Mouse (Mus musculus): Measurements from ENCODE around the gene Sephs1.
"Not testable (repeated sequence)": the region's sequence is repeated elsewhere in the genome, so short reads cannot be mapped to it uniquely, and the experiment has no call there.

Gene Sephs1

DNA sequence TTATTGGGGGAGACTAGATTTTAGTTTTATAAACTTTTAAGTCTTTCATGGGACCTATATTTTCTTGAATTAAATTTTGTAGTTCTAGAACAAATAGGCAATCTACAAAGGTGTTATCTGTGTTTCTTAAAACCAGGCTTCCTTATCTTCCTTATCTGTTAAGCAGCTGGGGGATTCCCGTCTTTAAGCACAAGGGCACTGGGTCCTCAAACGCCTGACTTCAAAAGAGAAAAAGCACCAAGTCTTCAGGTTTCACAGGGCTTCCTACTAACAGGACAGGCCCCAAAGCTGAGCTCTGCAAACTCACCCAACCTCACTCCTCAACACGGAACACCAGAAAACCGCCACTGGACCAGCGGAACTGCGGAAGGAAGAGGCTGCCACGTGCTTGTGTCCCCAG is 26.6 kb downstream of the Sephs1 start:
- no peak for DNase-seq (ENCODE audit: low spot score)

DNA sequence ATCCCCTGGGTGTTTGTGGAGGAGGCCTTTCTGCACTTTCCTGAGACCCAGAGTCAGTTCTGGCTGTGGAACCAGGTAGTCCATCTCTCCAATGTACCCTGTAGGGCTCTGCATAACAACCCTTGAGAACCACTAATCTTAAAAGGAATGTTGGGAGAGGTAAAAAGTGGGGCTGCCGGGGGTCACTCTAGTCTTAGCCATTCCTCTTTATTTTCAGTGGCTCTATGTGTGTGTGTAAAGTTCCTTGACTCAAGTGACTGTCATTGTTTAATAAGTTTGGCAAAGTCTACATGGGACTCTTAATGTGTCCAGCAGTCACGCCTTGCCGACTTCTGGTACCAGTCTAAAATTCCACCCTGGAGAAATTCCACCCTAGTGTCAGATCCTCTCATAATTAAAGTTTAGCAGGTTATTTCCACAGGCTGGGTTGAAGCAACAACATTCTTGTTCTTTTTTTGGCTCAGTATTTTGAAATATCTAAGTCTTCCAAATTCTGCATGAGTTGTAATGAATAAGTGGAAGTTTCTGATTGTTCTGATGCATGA is 27.5 kb downstream of the Sephs1 start:
- DNase-seq (ENCODE audit: low spot score), result no peak

- no peak for DNase-seq (ENCODE audit: low spot score)
Observed at GRCm38 (mm10) chr2:4909909-4910308, 28.5 kb downstream of the Sephs1 start.

GRCm38 (mm10) chr2:4910521-4910920 is 29.2 kb downstream of the Sephs1 start:
- DNase-seq (ENCODE audit: low spot score), result no peak

DNA sequence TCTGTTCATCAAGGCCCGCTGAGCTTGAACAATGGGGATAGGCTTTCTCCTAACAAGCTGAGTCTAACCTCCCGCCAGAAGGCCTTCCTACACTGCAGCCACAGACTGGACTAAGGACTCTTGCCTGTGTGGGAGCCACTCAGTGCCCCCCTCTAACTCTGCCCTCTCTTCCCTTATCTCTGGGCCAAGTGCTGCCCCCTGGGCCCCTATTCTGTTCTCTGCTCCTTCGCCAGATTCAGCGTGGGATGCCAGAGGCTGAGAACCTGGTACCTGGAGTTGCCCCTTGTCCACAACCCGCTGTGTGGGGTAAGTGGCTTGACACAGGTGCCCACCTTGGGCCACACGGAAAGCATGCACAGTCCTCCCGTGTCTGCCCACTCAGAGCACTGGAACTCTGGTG is 32.6 kb downstream of the Sephs1 start:
- DNase-seq (ENCODE audit: low spot score), result no peak

GRCm38 (mm10) chr2:4916037-4916436 is 34.7 kb downstream of the Sephs1 start:
- DNase-seq (ENCODE audit: low spot score), result no peak

DNA sequence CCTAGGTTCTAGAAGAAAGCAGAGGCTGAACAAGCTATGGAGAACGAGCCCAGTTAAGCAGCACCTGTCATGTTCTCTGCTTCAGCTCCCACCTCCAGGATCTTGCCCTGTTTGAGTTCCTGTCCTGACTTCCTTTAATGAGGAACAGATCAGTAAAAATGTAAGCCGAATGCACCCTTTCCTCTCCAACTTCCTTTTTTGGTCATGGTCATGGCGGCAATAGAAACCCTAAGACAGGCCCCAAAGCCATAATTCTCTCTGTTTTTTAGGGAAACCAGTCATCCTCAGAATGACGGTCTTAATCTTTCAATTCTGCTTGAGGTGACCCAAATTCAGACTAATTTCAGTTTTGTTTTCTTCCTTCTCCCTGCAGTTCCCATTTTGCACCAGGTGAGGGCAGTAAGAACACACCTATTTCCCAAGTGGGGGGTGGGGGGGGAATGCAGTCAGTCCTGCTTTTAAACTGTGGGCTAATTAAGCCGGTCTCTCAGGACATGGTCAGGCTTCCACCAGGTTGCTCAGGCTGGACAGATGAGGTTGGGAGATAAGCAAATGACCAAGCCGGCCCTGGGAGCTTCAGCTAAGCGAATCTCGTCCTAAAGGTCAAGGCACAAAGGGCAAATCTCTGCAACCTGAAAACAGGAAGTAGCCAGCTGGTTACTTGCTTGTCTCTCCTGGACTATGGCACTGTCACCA is 36.1 kb downstream of the Sephs1 start:
- DNase-seq (ENCODE audit: low spot score), result no peak

- peak; percentile 92 for DNase-seq (ENCODE audit: low spot score)
Observed at GRCm38 (mm10) chr2:4918860-4919739, 37.7 kb downstream of the Sephs1 start, which contains the start of gene Phyh. Gene Phyh (plus strand): TSS chr2:4919019.

GRCm38 (mm10) chr2:4921019-4921418 is 39.7 kb downstream of the Sephs1 start:
- no peak for DNase-seq (ENCODE audit: low spot score)

DNA sequence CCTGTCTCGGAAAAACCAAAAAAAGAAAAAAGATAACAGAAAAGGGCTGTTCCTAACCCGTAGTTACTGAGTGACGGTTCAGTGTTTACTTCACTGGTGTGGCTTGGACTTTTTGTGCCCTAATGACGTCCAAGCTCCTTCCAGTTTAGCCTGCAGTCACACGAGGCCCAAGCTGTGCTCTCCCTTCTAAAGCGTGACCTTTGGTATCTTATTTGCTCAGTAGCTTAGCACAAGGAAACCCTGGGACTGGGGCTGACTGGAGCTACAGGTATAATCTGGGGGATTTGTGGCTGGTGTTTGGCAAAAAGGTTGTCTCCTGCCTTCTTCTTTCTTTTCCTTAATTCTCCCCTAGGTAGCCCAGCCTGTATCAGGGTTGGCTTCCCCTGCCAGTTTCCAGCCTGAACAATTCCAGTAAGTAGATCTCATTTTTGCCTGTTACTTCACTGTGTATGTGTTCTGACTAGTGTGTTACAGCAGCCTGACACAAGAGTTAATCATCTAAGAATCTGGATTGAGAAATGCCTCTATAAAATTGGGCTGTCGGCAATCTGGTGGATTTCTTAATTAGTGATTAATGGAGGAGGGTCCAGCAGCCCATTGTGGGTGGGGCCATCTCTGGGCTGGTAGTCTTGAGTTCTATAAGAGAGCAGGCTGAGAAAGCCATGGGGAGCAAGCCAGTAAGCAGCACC is 41.3 kb downstream of the Sephs1 start:
- DNase-seq (ENCODE audit: low spot score), result no peak

GRCm38 (mm10) chr2:4927391-4927790 is 46.0 kb downstream of the Sephs1 start:
- DNase-seq (ENCODE audit: low spot score), result no peak

- no peak for DNase-seq (ENCODE audit: low spot score)
Observed at GRCm38 (mm10) chr2:4929230-4929629, 47.9 kb downstream of the Sephs1 start.

DNA sequence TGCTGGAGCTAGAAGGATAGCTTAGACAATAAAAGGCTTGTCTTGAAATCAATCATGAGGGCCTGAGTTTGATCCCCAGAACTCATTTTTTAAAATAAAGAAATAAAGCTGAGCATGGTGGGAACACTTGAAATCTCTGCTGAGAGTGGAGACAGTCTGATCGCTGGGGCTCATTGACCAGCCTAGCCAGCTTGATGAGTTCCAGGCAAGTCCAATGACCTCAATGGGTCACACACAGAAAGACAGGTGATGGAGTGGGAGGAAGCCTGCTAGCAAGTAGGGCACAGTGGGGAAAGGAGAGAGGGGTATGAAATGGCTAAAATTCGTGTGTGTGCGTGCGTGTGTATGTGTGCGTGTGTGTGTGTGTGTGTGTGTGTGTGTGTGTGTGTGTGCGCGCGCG is 53.2 kb downstream of the Sephs1 start:
- no peak for DNase-seq (ENCODE audit: low spot score)

- no peak for DNase-seq (ENCODE audit: low spot score)
Observed at GRCm38 (mm10) chr2:4937931-4938330, 56.6 kb downstream of the Sephs1 start.

DNA sequence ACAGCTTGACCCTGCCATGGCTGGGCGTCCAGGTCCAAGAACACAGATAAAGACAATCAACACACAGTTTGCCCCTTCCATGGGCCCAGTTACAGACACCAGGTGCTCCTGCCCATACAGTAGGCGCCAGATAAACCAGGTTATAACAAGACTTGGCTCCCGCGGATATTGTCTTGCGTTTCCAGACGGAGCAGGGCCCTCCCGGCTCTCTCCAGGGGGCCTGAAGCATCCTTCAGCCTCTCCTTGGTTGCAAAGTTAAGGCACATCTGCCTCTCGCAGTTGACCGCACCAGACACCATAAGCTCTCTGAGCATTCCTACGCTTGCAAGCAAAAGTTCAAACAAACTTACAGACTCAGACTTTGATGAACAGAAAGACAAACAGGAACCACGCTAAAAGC is 59.5 kb downstream of the Sephs1 start:
- no peak for DNase-seq (ENCODE audit: low spot score)

GRCm38 (mm10) chr2:4949691-4950090 is 68.3 kb downstream of the Sephs1 start:
- not testable (repeated sequence) for DNase-seq (ENCODE audit: low spot score)

GRCm38 (mm10) chr2:4950986-4951385 is 69.6 kb downstream of the Sephs1 start:
- DNase-seq (ENCODE audit: low spot score), result no peak

DNA sequence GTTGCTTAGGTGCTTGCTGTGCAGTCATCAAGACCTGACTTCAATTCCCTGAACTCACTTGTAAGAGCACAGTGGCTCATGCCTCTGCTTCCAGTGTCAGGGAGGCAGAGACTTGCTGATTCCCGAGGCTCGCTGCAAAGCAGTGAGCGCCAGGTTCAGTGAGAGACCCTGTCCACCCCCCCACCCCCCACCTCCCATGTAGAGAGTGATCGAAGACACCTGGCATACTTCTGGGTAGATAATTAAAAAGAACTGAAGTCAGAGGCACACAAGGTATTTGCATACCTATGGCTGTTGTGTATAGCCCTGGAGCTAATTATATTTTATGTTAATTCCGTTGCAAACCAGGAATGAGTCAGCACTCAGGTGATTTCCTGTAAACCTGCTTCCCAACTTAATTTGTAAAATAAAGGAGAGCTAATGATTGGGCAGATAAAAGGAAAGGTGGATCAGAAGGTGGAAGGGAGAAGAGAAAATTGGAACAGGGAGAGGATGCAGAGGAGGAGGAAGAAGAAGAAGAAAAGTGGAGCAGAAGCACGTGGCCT is 72.9 kb downstream of the Sephs1 start:
- no peak for DNase-seq (ENCODE audit: low spot score)

- no peak for DNase-seq (ENCODE audit: low spot score)
Observed at GRCm38 (mm10) chr2:4958039-4958438, 76.7 kb downstream of the Sephs1 start.
